Mouse (Mus musculus) MEL (cell line): ENCODE data around the gene Fosb. TPM values are rescaled to one million over a fixed set of nuclear protein-coding genes. Genes with fewer than 3 reads are reported as not detected.

ENCODE experiments used
- DNase-seq: peaks from one replicate; pipeline ENCODE4 v3.0.0; 2011; ENCODE audit warnings: low read depth, low spot score
- H3K27ac ChIP-seq: 2 replicates; pipeline ENCODE4 v1.5.1; 2012; ENCODE audit warnings: low read depth, mild to moderate bottlenecking, control low read depth, low read length, moderate library complexity; ENCODE audit not compliant: control insufficient read depth
- H3K27me3 ChIP-seq, 2 experiments: fragments of 150-350 bp in 1 of 2; sonication (generic) in 1 of 2; 2 replicates each; pipeline ENCODE4 v1.6.1; 2012; ENCODE audit warnings: low read length in 2 of 2, mild to moderate bottlenecking in 2 of 2, improper control_type of control experiment in 1 of 2, moderate library complexity in 1 of 2; ENCODE audit not compliant: insufficient read depth in 2 of 2, control insufficient read depth in 1 of 2
- H3K36me3 ChIP-seq, 2 experiments: 2 replicates each; pipeline ENCODE4 v1.6.1; 2012 to 2014; ENCODE audit warnings: low read length in 2 of 2, improper control_type of control experiment in 1 of 2, inconsistent platforms in 1 of 2, mild to moderate bottlenecking in 1 of 2; ENCODE audit not compliant: insufficient read depth in 2 of 2, control insufficient read depth in 1 of 2
- H3K4me1 ChIP-seq, 2 experiments: fragments of 150-350 bp in 1 of 2; sonication (generic) in 1 of 2; 2 replicates each; pipeline ENCODE4 v1.6.1; 2012; ENCODE audit warnings: low read length in 2 of 2, improper control_type of control experiment in 1 of 2, mild to moderate bottlenecking in 1 of 2; ENCODE audit not compliant: insufficient read depth in 2 of 2, control insufficient read depth in 1 of 2
- H3K4me3 ChIP-seq, 2 experiments: fragments of 150-350 bp in 1 of 2; sonication (generic) in 1 of 2; 2 replicates each; pipeline ENCODE4 v1.5.1; 2012; ENCODE audit warnings: low read depth in 2 of 2, low read length in 2 of 2, mild to moderate bottlenecking in 2 of 2, moderate library complexity in 2 of 2, control low read depth in 1 of 2, improper control_type of control experiment in 1 of 2; ENCODE audit not compliant: control insufficient read depth in 1 of 2, insufficient read depth in 1 of 2
- H3K79me2 ChIP-seq: 2 replicates; pipeline ENCODE4 v1.6.1; 2012; ENCODE audit warnings: mild to moderate bottlenecking, low read length, moderate library complexity; ENCODE audit not compliant: control insufficient read depth, poor library complexity, insufficient read depth
- H3K9ac ChIP-seq: 2 replicates; pipeline ENCODE4 v1.6.1; 2012; ENCODE audit warnings: low read depth, mild to moderate bottlenecking, control low read depth, low read length, moderate library complexity; ENCODE audit not compliant: control insufficient read depth, poor library complexity, severe bottlenecking
- H3K9me3 ChIP-seq: fragments of 150-350 bp; sonication (generic); replicated peaks from 2 replicates; pipeline ENCODE4 v1.6.1; 2012; ENCODE audit warnings: mild to moderate bottlenecking, low read length, improper control_type of control experiment, moderate library complexity; ENCODE audit not compliant: insufficient read depth
- E2F4 ChIP-seq: IDR thresholded peaks from 2 replicates; pipeline ENCODE4 v1.6.1; 2011; ENCODE audit warnings: low read depth, low read length, improper control_type of control experiment, borderline replicate concordance
- ETS1 ChIP-seq: IDR thresholded peaks from 2 replicates; pipeline ENCODE4 v1.6.1; 2012; ENCODE audit warnings: low read depth, mild to moderate bottlenecking, inconsistent platforms, low read length, improper control_type of control experiment, moderate library complexity
- GABPA ChIP-seq: IDR thresholded peaks from 2 replicates; pipeline ENCODE4 v1.6.1; 2012; ENCODE audit warnings: low read depth, mild to moderate bottlenecking, inconsistent platforms, low read length, improper control_type of control experiment, moderate library complexity
- HCFC1 ChIP-seq: IDR thresholded peaks from 2 replicates; pipeline ENCODE4 v1.6.1; 2012; ENCODE audit warnings: low read depth, mild to moderate bottlenecking, inconsistent platforms, low read length, improper control_type of control experiment, moderate library complexity
- JUND ChIP-seq: IDR thresholded peaks from 2 replicates; pipeline ENCODE4 v1.6.1; 2011; ENCODE audit warnings: low read depth, mild to moderate bottlenecking, improper control_type of control experiment, low read length
- MAX ChIP-seq: IDR thresholded peaks from 2 replicates; pipeline ENCODE4 v1.6.1; 2011; ENCODE audit warnings: low read length, improper control_type of control experiment
- MEF2A ChIP-seq: IDR thresholded peaks from 2 replicates; pipeline ENCODE4 v1.6.1; 2014; ENCODE audit warnings: low read depth, mild to moderate bottlenecking, inconsistent platforms, low read length, improper control_type of control experiment; ENCODE audit not compliant: poor library complexity, insufficient replicate concordance, severe bottlenecking; ENCODE audit errors: extremely low read depth
- MXI1 ChIP-seq: IDR thresholded peaks from 2 replicates; pipeline ENCODE4 v1.6.1; 2011; ENCODE audit warnings: mild to moderate bottlenecking, low read depth, low read length, improper control_type of control experiment
- MYC ChIP-seq: IDR thresholded peaks from 2 replicates; pipeline ENCODE4 v1.6.1; 2011; ENCODE audit warnings: low read depth, mild to moderate bottlenecking, low read length, improper control_type of control experiment, moderate library complexity
- NELFE ChIP-seq: IDR thresholded peaks from 2 replicates; pipeline ENCODE4 v1.6.1; 2011; ENCODE audit warnings: low read depth, low read length, improper control_type of control experiment
- NRF1 ChIP-seq: IDR thresholded peaks from 2 replicates; pipeline ENCODE4 v1.6.1; 2014; ENCODE audit warnings: low read depth, mild to moderate bottlenecking, inconsistent platforms, low read length, improper control_type of control experiment, moderate library complexity; ENCODE audit not compliant: poor library complexity, insufficient read depth, severe bottlenecking
- POLR2A ChIP-seq, 2 experiments: IDR thresholded peaks; 2 replicates each; pipeline ENCODE4 v1.6.1; 2011 to 2012; ENCODE audit warnings: low read length in 2 of 2, mild to moderate bottlenecking in 2 of 2, control low read depth in 1 of 2, improper control_type of control experiment in 1 of 2, low read depth in 1 of 2, moderate library complexity in 1 of 2; ENCODE audit not compliant: control insufficient read depth in 1 of 2, insufficient read depth in 1 of 2, poor library complexity in 1 of 2
- POLR2AphosphoS2 ChIP-seq: IDR thresholded peaks from 2 replicates; pipeline ENCODE4 v1.6.1; 2011; ENCODE audit warnings: low read length, improper control_type of control experiment
- POLR2AphosphoS5 ChIP-seq: IDR thresholded peaks from 2 replicates; pipeline ENCODE4 v1.6.1; 2012; ENCODE audit warnings: low read depth, borderline replicate concordance, mild to moderate bottlenecking, inconsistent platforms, low read length, moderate library complexity, mixed read lengths
- SIN3A ChIP-seq: IDR thresholded peaks from 2 replicates; pipeline ENCODE4 v1.6.1; 2012; ENCODE audit warnings: low read length, improper control_type of control experiment, inconsistent platforms
- TAL1 ChIP-seq: IDR thresholded peaks from 2 replicates; pipeline ENCODE4 v1.6.1; 2012; ENCODE audit warnings: mild to moderate bottlenecking, inconsistent platforms, low read length, moderate library complexity, mixed read lengths
- USF2 ChIP-seq, 2 experiments: IDR thresholded peaks; 2 replicates each; pipeline ENCODE4 v1.6.1; 2011 to 2012; ENCODE audit warnings: improper control_type of control experiment in 2 of 2, low read length in 2 of 2, borderline replicate concordance in 1 of 2, inconsistent platforms in 1 of 2, low read depth in 1 of 2, mild to moderate bottlenecking in 1 of 2; ENCODE audit not compliant: insufficient read depth in 1 of 2
- ZKSCAN1 ChIP-seq: IDR thresholded peaks from 2 replicates; pipeline ENCODE4 v1.6.1; 2012; ENCODE audit warnings: low read depth, mild to moderate bottlenecking, inconsistent platforms, low read length, improper control_type of control experiment, moderate library complexity
- ZNF384 ChIP-seq: IDR thresholded peaks from 2 replicates; pipeline ENCODE4 v1.6.1; 2012; ENCODE audit warnings: low read depth, mild to moderate bottlenecking, inconsistent platforms, low read length, improper control_type of control experiment
- polyA plus RNA-seq, 2 experiments: library from polyadenylated mRNA; stranded (reverse) in 1 of 2; unstranded in 1 of 2; fragments of >175 nt in 1 of 2; fragments of >200 nt in 1 of 2; gene quantifications; 2 replicates each; pipeline versions ENCODE4 v1.2.1 to v1.2.4; 2012; ENCODE audit warnings: low replicate concordance in 2 of 2, low read depth in 1 of 2; ENCODE audit not compliant: insufficient read length in 2 of 2, insufficient read depth in 1 of 2, missing spikeins in 1 of 2
- total RNA-seq: library from RNA; depleted of rRNA; stranded (reverse); fragments of 300-350 nt; gene quantifications from 2 replicates; pipeline ENCODE4 v1.2.3, GENCODE M21; 2012

Fosb gene
- total and polyA plus RNA-seq, 3 experiments = 0.04 to 0.49 TPM; not detected in 1

GRCm38 (mm10) chr7:19322489-19322888 is 12.6 kb upstream of the Fosb start:
- no peak for TF ChIP-seq E2F4
- TF ChIP-seq NRF1 = no peak
- TF ChIP-seq MYC = no peak
- no peak for TF ChIP-seq POLR2AphosphoS2
- TF ChIP-seq ETS1 = no peak
- TF ChIP-seq MEF2A = no peak
- no peak for TF ChIP-seq ZKSCAN1
- no peak for TF ChIP-seq TAL1
- TF ChIP-seq ZNF384 = no peak
- TF ChIP-seq MXI1 = no peak
- no peak for TF ChIP-seq GABPA
- no peak for TF ChIP-seq NELFE
- no peak for TF ChIP-seq POLR2AphosphoS5
- no peak for TF ChIP-seq HCFC1
- TF ChIP-seq USF2 (IDR thresholded peaks at IDR 0.05; ENCODE audit: borderline replicate concordance in 1 of 2, insufficient read depth in 1 of 2, low read depth in 1 of 2, low read length in 2 of 2) = no peak
- TF ChIP-seq POLR2A (IDR thresholded peaks at IDR 0.05; ENCODE audit: control insufficient read depth in 1 of 2, insufficient read depth in 1 of 2, low read depth in 1 of 2, low read length in 2 of 2, poor library complexity in 1 of 2) = no peak
- TF ChIP-seq JUND = no peak
- peaks cover 0 to 2% of the 10 kb centered on the region in 2 experiments; a peak in 1 of 4 replicates for H3K27me3 ChIP-seq
- H3K36me3 ChIP-seq = peaks cover 0 to 12% of the 10 kb centered on the region in 2 experiments; a peak in 2 of 4 replicates
- H3K4me1 ChIP-seq = peaks cover 9 to 30% of the 10 kb centered on the region in 2 experiments
- no peak overlapping the region for H3K4me3 ChIP-seq
- DNase-seq = no peak
- no peak overlapping the region for H3K27ac ChIP-seq
- no peak overlapping the region for H3K9ac ChIP-seq
- H3K9me3 ChIP-seq = no peaks in the 10 kb centered on the region
- H3K79me2 ChIP-seq = no peaks in the 10 kb centered on the region

- Histone ChIP-seq H3K36me3 (peaks cover 0 to 11% of the 10 kb centered on the region in 2 experiments; a peak in 2 of 4 replicates), H3K9me3 (no peaks in the 10 kb centered on the region), H3K79me2 (no peaks in the 10 kb centered on the region), H3K4me3 (no peak overlapping the region), H3K9ac (no peak overlapping the region), H3K27ac (no peak overlapping the region), H3K27me3 (peaks cover 0 to 2% of the 10 kb centered on the region in 2 experiments; a peak in 1 of 4 replicates)
- no peak for DNase-seq
- no peak for TF ChIP-seq ZNF384
- no peak for TF ChIP-seq MAX
- TF ChIP-seq TAL1 = no peak
- no peak for TF ChIP-seq SIN3A
- TF ChIP-seq, all 39 proteins: peak for 0
- H3K4me1 ChIP-seq = peaks cover 4 to 35% of the 10 kb centered on the region in 2 experiments
Observed at GRCm38 (mm10) chr7:19321464-19321863, 11.6 kb upstream of the Fosb start.
